Mouse (Mus musculus): Measurements from ENCODE around the gene Flad1.

DNA sequence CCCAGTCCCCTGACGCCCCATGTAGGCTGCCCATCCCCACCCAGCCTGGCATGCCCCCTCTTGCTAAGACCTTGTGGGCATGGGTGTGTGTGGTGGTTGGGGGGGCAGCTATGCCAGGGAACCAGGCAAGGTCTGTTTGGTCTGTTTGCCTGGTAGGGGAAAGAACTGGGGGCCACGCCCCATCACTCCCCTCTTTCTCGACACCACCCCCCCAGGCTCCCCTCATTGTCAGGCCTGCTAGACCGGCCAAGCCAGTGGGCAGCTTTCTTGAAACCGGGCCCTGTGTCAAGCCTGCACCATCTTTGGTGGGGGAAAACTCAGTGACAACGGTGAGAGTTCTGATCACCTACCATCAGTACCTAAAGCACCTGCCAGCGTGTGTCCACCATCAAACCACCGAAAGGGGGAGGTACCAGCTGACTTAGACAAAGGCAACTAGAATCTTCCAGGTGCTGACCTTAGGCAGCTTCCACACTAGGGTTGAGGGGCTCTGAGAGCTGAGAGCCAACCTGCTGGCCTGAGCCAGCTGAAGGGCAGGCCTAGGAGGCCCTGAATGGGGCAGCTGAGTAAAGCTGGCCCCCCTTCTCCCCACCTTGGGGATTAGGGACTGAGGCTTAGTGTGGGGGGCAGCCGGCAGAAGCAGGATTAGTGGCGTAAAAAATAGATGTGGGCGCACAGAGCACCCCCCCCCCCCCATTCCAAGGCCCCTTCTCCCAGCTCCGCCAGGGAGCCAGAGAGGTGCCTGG, 27.2 kb downstream of the Flad1 start:
- TF ChIP-seq CTCF (IDR thresholded peaks at IDR 0.05; ENCODE audit: borderline replicate concordance, insufficient read depth, low read length) (no peak), POLR2A (IDR thresholded peaks at IDR 0.05; ENCODE audit: low read depth, low read length) (no peak)

All from embryonic fibroblast, embryonic 13.5 days (primary cell).